Mouse (Mus musculus): ENCODE data around the gene Tmem198b.

Tmem198b gene

GRCm38 (mm10) chr10:128801981-128802495, 2.1 kb downstream of the Tmem198b start:
- no peak for DNase-seq (ENCODE audit: low spot score in 2 of 2)

GRCm38 (mm10) chr10:128798676-128799075, 5.5 kb downstream of the Tmem198b start:
- DNase-seq (ENCODE audit: low spot score in 2 of 2): no peak

GRCm38 (mm10) chr10:128795581-128795980, 8.6 kb downstream of the Tmem198b start:
- no peak for DNase-seq (ENCODE audit: low spot score in 2 of 2)

GRCm38 (mm10) chr10:128794391-128794790, 9.8 kb downstream of the Tmem198b start:
- DNase-seq (ENCODE audit: low spot score in 2 of 2): no peak

- no peak for DNase-seq (ENCODE audit: low spot score in 2 of 2)
Observed at GRCm38 (mm10) chr10:128793258-128793657, 10.9 kb downstream of the Tmem198b start.

- no peak for DNase-seq (ENCODE audit: low spot score in 2 of 2)
Observed at GRCm38 (mm10) chr10:128792041-128792440, 12.1 kb downstream of the Tmem198b start.

GRCm38 (mm10) chr10:128790398-128791124, 13.6 kb downstream of the Tmem198b start, which contains the start of gene Mmp19:
TSS of gene Mmp19 (plus strand) at chr10:128790910.
- DNase-seq (ENCODE audit: low spot score in 2 of 2): peak in 1 of 2 experiments; percentile 51

- no peak for DNase-seq (ENCODE audit: low spot score in 2 of 2)
Observed at GRCm38 (mm10) chr10:128780200-128780599, 24.0 kb downstream of the Tmem198b start.

GRCm38 (mm10) chr10:128779011-128779795, 25.0 kb downstream of the Tmem198b start:
- peak; percentile 69 to 86 for DNase-seq (ENCODE audit: low spot score in 2 of 2)

- DNase-seq (ENCODE audit: low spot score in 2 of 2): no peak
Observed at GRCm38 (mm10) chr10:128778441-128778840, 25.7 kb downstream of the Tmem198b start.

GRCm38 (mm10) chr10:128773685-128774084, 30.5 kb downstream of the Tmem198b start:
- no peak for DNase-seq (ENCODE audit: low spot score in 2 of 2)

GRCm38 (mm10) chr10:128772895-128773294, 31.3 kb downstream of the Tmem198b start:
- no peak for DNase-seq (ENCODE audit: low spot score in 2 of 2)
